Mouse (Mus musculus) liver, embryonic 13.5 days (tissue): ENCODE measurements around the gene Atp2a3. TPM values are rescaled to one million over a fixed set of nuclear protein-coding genes. Genes with fewer than 3 reads are reported as not detected.

Experiments
- ATAC-seq: fragments of 200-750 bp; cut with Nextera tagmentation; 2 replicates; pipeline ENCODE4 v1.8.0; 2017; ENCODE audit warnings: low read depth, mild to moderate bottlenecking, moderate number of reproducible peaks, moderate library complexity
- DNase-seq: peaks from one replicate; pipeline ENCODE4 v3.0.0; 2022
- H3K27ac ChIP-seq: fragments of 300-500 bp; sonication (generic); 2 replicates; pipeline ENCODE4 v1.5.1; 2015; ENCODE audit warnings: moderate library complexity, mild to moderate bottlenecking, inconsistent platforms
- H3K27me3 ChIP-seq: fragments of 300-500 bp; sonication (generic); 2 replicates; pipeline ENCODE4 v1.6.1; 2015; ENCODE audit warnings: mild to moderate bottlenecking, inconsistent platforms
- H3K36me3 ChIP-seq: fragments of 300-500 bp; sonication (generic); 2 replicates; pipeline ENCODE4 v1.6.1; 2015; ENCODE audit warnings: mild to moderate bottlenecking, inconsistent platforms
- H3K4me1 ChIP-seq: fragments of 300-500 bp; sonication (generic); replicated peaks from 2 replicates; pipeline ENCODE4 v1.6.1; 2015; ENCODE audit warnings: inconsistent platforms
- H3K4me2 ChIP-seq: fragments of 300-500 bp; sonication (generic); 2 replicates; pipeline ENCODE4 v1.6.1; 2015; ENCODE audit warnings: inconsistent platforms, mild to moderate bottlenecking, moderate library complexity
- H3K4me3 ChIP-seq: fragments of 300-500 bp; sonication (generic); replicated peaks from 2 replicates; pipeline ENCODE4 v1.5.1; 2015; ENCODE audit warnings: mild to moderate bottlenecking, inconsistent platforms
- H3K9ac ChIP-seq: fragments of 300-500 bp; sonication (generic); 2 replicates; pipeline ENCODE4 v1.6.1; 2015; ENCODE audit warnings: mild to moderate bottlenecking, inconsistent platforms
- H3K9me3 ChIP-seq: fragments of 300-500 bp; sonication (generic); replicated peaks from 2 replicates; pipeline ENCODE4 v1.6.1; 2016; ENCODE audit warnings: inconsistent platforms
- WGBS: fragments of 180-500 bp; shearing (Covaris S2); methylation state at CpG from one replicate; pipeline ENCODE4 v1.1.7; 2015; ENCODE audit not compliant: insufficient replicate concordance; 5-methylcytosine and 5-hydroxymethylcytosine counted together
- polyA plus RNA-seq: library from polyadenylated mRNA; unstranded; fragments of >200 nt; fragmentation: Nextera tagmentation; extraction: Ambion mirVana; gene quantifications from 2 replicates; pipeline ENCODE4 v1.2.1, GENCODE M21; 2015

Gene Atp2a3
- polyA plus RNA-seq, 1 experiment from 2014 or later, result 8.2 TPM

- Histone ChIP-seq H3K9me3 (no peaks in the 10 kb centered on the region), H3K4me3 (no peak overlapping the region), H3K27me3 (peaks cover 17% of the 10 kb centered on the region), H3K27ac (no peak overlapping the region), H3K36me3 (no peaks in the 10 kb centered on the region), H3K4me2 (no peak overlapping the region), H3K4me1 (peaks cover 47% of the 10 kb centered on the region), H3K9ac (no peak overlapping the region)
- DNase-seq (no peak), ATAC-seq (peak; percentile 58)
- 15% methylated on average over 5 of the region's 5 CpGs for WGBS
Measured at GRCm38 (mm10) chr11:72955339-72955974, 5.5 kb upstream of the Atp2a3 start.

DNA sequence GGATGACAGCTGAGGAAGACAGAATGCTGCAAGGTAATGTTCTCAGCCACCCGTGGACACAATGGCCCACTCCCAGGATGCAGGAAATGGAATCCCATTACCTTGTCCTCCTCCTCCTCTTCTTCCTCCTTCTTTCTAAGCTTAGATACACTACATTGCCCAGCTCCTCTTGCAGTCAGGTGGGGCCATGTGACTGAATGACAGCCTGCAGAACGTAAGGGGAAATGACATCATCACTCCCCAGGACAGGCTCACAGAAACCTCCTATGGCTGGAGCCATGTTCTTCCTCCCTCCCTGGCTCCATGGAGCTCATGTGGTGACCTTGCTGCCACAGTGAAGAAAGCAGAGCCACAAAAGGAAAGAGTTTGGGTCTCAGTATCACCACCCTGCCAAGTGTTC, 3.7 kb upstream of the Atp2a3 start:
- Histone ChIP-seq H3K36me3 (no peaks in the 10 kb centered on the region), H3K9me3 (no peaks in the 10 kb centered on the region), H3K4me3 (no peak overlapping the region), H3K4me1 (peaks cover 57% of the 10 kb centered on the region), H3K27ac (no peak overlapping the region), H3K9ac (no peak overlapping the region), H3K4me2 (no peak overlapping the region), H3K27me3 (peaks cover 33% of the 10 kb centered on the region)
- 18% methylated on average over 2 of the region's 2 CpGs for WGBS
- ATAC-seq (no peak), DNase-seq (no peak)

DNA sequence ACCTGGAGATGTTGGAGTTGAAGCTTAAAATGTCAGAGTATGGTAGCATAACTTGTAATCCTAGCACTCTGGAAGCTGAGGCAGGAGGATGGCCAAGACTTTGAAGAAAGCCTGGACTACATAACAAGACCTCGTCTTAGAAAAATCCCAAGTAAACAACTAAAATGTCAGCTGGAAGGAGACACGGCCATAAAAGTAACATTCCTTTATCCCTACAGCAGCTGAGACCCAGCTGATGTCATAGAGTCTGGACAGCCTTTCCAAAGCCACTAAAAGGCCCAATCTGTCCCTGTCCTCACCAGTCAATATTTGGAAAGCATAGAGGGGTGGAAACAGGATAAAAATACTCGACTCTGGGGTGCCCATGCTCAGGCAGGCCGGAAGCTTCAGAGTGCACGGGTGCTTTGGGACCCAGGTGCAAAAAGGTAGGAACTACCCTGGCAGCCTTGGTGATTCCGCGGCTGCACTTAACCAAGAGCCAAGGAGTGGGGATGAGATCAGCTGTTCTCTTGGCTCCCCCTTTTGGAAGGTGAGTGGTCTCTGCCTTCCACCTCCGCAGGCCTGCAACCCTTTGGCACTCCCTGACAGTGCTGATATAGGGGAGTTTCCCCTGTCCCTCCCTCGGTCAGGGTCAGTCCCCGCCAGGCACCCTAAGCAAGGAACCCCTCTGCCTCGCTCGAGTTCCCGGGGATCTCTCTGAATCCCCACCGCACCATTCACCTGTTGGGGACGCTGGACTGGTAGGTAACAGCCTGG, 867 bp upstream of the Atp2a3 start:
- H3K9ac ChIP-seq, result no peak overlapping the region
- H3K4me3 ChIP-seq, result peak overlapping the region; percentile 58; the same call in 1 of the 2 replicates
- peak overlapping the region; percentile 78 for H3K4me2 ChIP-seq
- DNase-seq (no peak), ATAC-seq (no peak)
- no peak overlapping the region for H3K27ac ChIP-seq
- H3K36me3 ChIP-seq, result no peaks in the 10 kb centered on the region
- H3K27me3 ChIP-seq, result peaks cover 37% of the 10 kb centered on the region
- peaks cover 58% of the 10 kb centered on the region for H3K4me1 ChIP-seq
- 29% methylated on average over 15 of the region's 15 CpGs for WGBS
- H3K9me3 ChIP-seq, result no peaks in the 10 kb centered on the region

DNA sequence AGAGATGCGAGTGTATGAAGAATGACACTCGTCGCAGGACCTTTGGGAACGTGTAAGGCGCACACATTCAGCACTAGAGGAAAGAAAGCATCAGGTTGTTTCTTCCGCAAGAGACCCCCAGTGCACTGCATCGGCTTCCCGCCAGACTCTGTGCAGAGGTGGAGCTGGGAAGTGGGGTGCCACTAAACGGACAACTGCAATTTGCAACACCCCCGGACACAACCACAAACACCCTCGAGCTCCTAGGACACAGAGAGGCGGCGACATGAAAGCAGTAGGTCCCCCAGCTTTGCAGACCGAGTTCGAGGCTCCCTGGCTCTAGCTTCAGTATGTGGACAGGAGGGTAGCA, 272 bp upstream of the Atp2a3 start:
- peaks cover 52% of the 10 kb centered on the region for H3K4me1 ChIP-seq
- peak overlapping the region; percentile 49; the same call in 1 of the 2 replicates for H3K9ac ChIP-seq
- H3K9me3 ChIP-seq, result no peaks in the 10 kb centered on the region
- 11% methylated on average over 15 of the region's 15 CpGs for WGBS
- H3K36me3 ChIP-seq, result no peaks in the 10 kb centered on the region
- H3K4me2 ChIP-seq, result peak overlapping the region; percentile 78
- no peak for ATAC-seq
- peaks cover 37% of the 10 kb centered on the region for H3K27me3 ChIP-seq
- no peak overlapping the region for H3K27ac ChIP-seq
- DNase-seq, result no peak
- peak overlapping the region; percentile 58 for H3K4me3 ChIP-seq

DNA sequence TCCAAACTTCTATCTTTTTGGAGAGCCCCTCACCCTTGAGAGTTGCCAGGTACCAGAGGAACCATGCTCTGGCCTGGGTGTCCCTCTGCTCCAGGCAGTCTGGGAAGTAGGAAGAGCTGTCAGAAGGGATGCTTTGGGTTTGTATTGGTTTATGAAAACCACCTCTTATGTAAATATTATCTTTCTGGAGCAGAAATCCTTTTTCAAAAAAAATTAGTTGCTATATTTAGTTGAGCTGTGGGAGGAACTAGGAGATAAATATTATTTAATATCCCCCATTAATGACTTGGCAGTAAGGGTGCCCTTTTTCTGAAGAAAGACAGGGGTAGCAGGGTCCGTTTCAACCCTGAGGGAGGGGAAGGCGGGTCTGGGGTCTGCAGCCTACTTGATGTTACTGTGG, 1.4 kb downstream of the Atp2a3 start:
- Histone ChIP-seq H3K4me3 (no peak overlapping the region), H3K4me1 (peaks cover 47% of the 10 kb centered on the region), H3K9ac (no peak overlapping the region), H3K9me3 (no peaks in the 10 kb centered on the region), H3K36me3 (no peaks in the 10 kb centered on the region), H3K27ac (no peak overlapping the region), H3K4me2 (peak overlapping the region; percentile 17; the same call in 1 of the 2 replicates), H3K27me3 (peaks cover 37% of the 10 kb centered on the region)
- WGBS, result 50% methylated on average over 2 of the region's 2 CpGs
- ATAC-seq (no peak), DNase-seq (no peak)

DNA sequence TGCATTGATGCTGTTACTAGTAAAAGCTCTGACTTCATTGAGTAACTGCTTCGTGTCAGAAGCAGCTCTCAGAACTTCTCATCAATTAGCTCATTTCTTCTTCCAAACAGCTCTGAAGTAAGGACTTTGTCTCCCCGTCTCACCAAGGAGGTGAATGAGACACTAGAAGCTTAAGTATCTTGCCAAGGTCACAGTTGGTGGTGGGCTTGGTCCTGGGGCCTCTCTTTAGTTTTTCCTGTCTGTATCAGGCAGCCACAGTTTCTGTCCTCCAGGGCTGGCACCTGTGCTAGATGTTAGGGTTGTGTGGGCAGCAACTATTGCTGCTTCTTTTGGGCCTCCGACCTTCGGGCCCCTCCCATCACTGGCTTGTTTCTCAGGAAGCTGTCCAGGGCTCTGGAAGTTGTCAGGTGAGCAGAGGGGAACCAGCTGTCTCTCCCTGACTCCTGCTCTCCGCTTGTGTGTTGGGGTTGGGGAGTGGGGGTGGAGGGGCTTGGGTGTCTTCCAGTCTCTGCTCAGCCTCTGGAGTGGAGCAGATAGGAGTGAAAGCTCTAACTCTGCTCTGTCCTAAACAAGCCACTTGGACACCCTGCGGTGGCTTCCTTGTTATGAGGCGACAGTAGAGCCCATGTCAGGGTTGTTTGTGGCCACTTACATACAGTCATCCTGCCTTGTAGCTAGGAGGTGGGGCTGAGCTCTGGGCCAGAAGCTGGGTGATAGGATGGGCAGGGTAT, 2.3 kb downstream of the Atp2a3 start:
- Histone ChIP-seq H3K36me3 (no peaks in the 10 kb centered on the region), H3K4me1 (peaks cover 43% of the 10 kb centered on the region), H3K27me3 (peaks cover 37% of the 10 kb centered on the region), H3K9me3 (no peaks in the 10 kb centered on the region), H3K4me3 (no peak overlapping the region), H3K9ac (no peak overlapping the region), H3K27ac (no peak overlapping the region), H3K4me2 (peak overlapping the region; percentile 21; the same call in 1 of the 2 replicates)
- ATAC-seq (no peak), DNase-seq (no peak)
- 29% methylated on average over 7 of the region's 7 CpGs for WGBS

DNA sequence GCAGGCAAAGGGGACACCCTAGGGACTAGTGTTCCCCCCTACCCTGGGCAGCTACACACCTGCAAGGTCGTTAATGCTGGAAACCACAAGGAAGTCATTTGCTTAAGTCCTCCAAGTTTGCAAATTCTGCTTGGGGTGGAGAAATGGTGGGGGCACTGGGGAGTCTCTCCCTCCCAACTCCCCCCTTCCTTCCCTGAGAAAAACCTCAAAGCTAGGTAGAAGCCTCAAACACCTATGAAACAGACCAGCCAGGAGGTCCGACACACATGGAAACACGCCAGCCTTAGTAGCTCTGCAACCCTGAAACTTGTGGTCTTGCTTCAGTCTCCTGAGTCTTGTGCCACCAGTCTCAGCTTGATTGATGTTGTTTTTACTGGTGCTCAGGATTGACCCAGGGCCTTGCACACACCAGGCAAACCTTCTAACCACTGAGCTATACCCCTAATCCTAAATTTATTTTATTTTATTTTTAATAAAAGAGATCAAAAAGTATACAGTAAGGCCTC, 2.9 kb downstream of the Atp2a3 start:
- no peak overlapping the region for H3K4me3 ChIP-seq
- no peaks in the 10 kb centered on the region for H3K9me3 ChIP-seq
- DNase-seq (no peak), ATAC-seq (no peak)
- H3K4me1 ChIP-seq, result peaks cover 43% of the 10 kb centered on the region
- no peak overlapping the region for H3K9ac ChIP-seq
- H3K27me3 ChIP-seq, result peaks cover 37% of the 10 kb centered on the region
- H3K27ac ChIP-seq, result no peak overlapping the region
- H3K4me2 ChIP-seq, result 0 out of 2 replicates have a peak overlapping the region, but pooled peaks have one; percentile 21
- 50% methylated on average over 3 of the region's 3 CpGs for WGBS
- H3K36me3 ChIP-seq, result no peaks in the 10 kb centered on the region

DNA sequence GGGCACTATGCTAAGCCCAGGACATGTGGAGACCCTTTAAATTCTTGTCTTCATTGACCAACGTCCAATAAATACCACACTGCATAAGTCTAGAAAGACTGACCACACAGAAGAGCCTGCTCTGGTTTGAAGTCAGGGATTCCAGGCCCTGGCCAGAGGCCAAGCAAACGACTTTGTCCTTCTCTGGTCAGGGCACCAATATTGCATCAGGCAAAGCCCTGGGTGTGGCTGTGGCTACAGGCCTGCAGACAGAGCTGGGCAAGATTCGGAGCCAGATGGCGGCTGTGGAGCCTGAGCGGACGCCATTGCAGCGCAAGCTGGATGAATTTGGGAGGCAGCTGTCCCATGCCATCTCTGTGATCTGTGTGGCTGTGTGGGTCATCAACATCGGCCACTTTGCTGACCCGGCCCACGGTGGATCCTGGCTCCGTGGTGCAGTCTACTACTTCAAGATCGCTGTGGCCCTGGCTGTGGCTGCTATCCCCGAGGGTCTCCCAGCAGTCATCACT, 14.1 kb downstream of the Atp2a3 start:
- no peaks in the 10 kb centered on the region for H3K4me1 ChIP-seq
- ATAC-seq (no peak), DNase-seq (no peak)
- no peak overlapping the region for H3K27ac ChIP-seq
- H3K4me2 ChIP-seq, result no peak overlapping the region
- no peaks in the 10 kb centered on the region for H3K27me3 ChIP-seq
- no peak overlapping the region for H3K4me3 ChIP-seq
- H3K9ac ChIP-seq, result no peak overlapping the region
- no peaks in the 10 kb centered on the region for H3K36me3 ChIP-seq
- WGBS, result 75% methylated on average over 13 of the region's 13 CpGs
- no peaks in the 10 kb centered on the region for H3K9me3 ChIP-seq

- H3K9me3 ChIP-seq, result no peaks in the 10 kb centered on the region
- DNase-seq, result no peak
- no peaks in the 10 kb centered on the region for H3K27me3 ChIP-seq
- WGBS, result 73% methylated on average over 9 of the region's 9 CpGs
- H3K36me3 ChIP-seq, result no peaks in the 10 kb centered on the region
- H3K4me3 ChIP-seq, result no peak overlapping the region
- H3K4me2 ChIP-seq, result no peak overlapping the region
- H3K4me1 ChIP-seq, result peaks cover 8% of the 10 kb centered on the region; the same call in 1 of the 2 replicates
- ATAC-seq, result no peak
- no peak overlapping the region for H3K9ac ChIP-seq
- no peak overlapping the region for H3K27ac ChIP-seq
Measured at GRCm38 (mm10) chr11:72982516-72982915, 21.5 kb downstream of the Atp2a3 start.

- ATAC-seq (no peak), DNase-seq (no peak)
- Histone ChIP-seq H3K4me2 (no peak overlapping the region), H3K4me1 (peaks cover 8% of the 10 kb centered on the region; the same call in 1 of the 2 replicates), H3K27me3 (no peaks in the 10 kb centered on the region), H3K27ac (no peak overlapping the region), H3K36me3 (no peaks in the 10 kb centered on the region), H3K4me3 (no peak overlapping the region), H3K9me3 (no peaks in the 10 kb centered on the region), H3K9ac (no peak overlapping the region)
- WGBS, result 44% methylated on average over 5 of the region's 5 CpGs
Measured at GRCm38 (mm10) chr11:72983283-72983682, 22.3 kb downstream of the Atp2a3 start.

DNA sequence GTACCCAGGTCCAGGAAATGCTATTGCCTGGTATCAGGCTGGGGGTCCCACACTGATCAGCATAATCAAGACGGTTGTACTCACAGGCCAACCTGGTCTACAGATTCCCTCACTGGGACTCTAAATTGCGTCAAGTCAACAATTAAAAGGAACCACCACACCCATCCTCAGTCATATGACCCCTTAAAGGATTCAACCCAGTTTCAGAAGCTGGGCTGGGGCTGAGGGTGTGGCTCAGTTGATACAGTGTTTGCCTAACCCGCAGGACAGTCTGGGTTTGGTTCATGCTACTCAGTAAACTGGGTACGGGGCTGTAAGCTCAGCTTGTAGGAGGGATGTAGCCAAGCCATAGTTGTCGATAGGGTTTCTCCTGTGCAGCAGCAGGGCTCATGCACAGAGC, 25.8 kb downstream of the Atp2a3 start:
- no peak for ATAC-seq
- Histone ChIP-seq H3K36me3 (no peaks in the 10 kb centered on the region), H3K27me3 (no peaks in the 10 kb centered on the region), H3K4me1 (peaks cover 8% of the 10 kb centered on the region), H3K9ac (no peak overlapping the region), H3K9me3 (no peaks in the 10 kb centered on the region), H3K27ac (no peak overlapping the region), H3K4me3 (no peak overlapping the region), H3K4me2 (no peak overlapping the region)
- no peak for DNase-seq
- WGBS, result 42% methylated on average over 5 of the region's 5 CpGs
